Mouse (Mus musculus) kidney, adult 18-20 months (tissue): ENCODE results near the gene Psme2.

ENCODE experiments used
- DNase-seq: peaks from one replicate; pipeline ENCODE4 v3.0.0; 2021

Psme2 gene

GRCm38 (mm10) chr14:55563249-55563648 lies 27.7 kb downstream of the Psme2 start:
- no peak for DNase-seq

- DNase-seq = peak; percentile 35
These were observed 29.1 kb downstream of the Psme2 start for GRCm38 (mm10) chr14:55561860-55562259.

- peak; percentile 97 for DNase-seq
These were observed 30.5 kb downstream of the Psme2 start, which contains the start of gene A730061H03Rik for GRCm38 (mm10) chr14:55560202-55561073. Gene A730061H03Rik (minus strand): TSS chr14:55560406.

GRCm38 (mm10) chr14:55559799-55560201 lies 31.1 kb downstream of the Psme2 start, which contains the start of gene Dcaf11:
Gene Dcaf11 (plus strand): TSS chr14:55560006.
- DNase-seq = peak; percentile 94

- DNase-seq = no peak
These were observed 32.0 kb downstream of the Psme2 start for GRCm38 (mm10) chr14:55558740-55559448.

GRCm38 (mm10) chr14:55557587-55557986 lies 33.3 kb downstream of the Psme2 start:
- DNase-seq = peak; percentile 26

- peak; percentile 87 for DNase-seq
These were observed 33.9 kb downstream of the Psme2 start for GRCm38 (mm10) chr14:55557003-55557402.

- no peak for DNase-seq
These were observed 35.1 kb downstream of the Psme2 start for GRCm38 (mm10) chr14:55555788-55556187.

- no peak for DNase-seq
These were observed 36.3 kb downstream of the Psme2 start for GRCm38 (mm10) chr14:55554635-55555034.

- DNase-seq = no peak
These were observed 39.1 kb downstream of the Psme2 start for GRCm38 (mm10) chr14:55551794-55552193.

GRCm38 (mm10) chr14:55551347-55551746 lies 39.6 kb downstream of the Psme2 start:
- DNase-seq = no peak

GRCm38 (mm10) chr14:55550191-55550590 lies 40.7 kb downstream of the Psme2 start:
- DNase-seq = no peak

GRCm38 (mm10) chr14:55544334-55544733 lies 46.6 kb downstream of the Psme2 start:
- DNase-seq = no peak

GRCm38 (mm10) chr14:55542268-55542667 lies 48.6 kb downstream of the Psme2 start:
- DNase-seq = no peak

GRCm38 (mm10) chr14:55540787-55541321 lies 50.1 kb downstream of the Psme2 start:
- peak; percentile 78 for DNase-seq

- peak; percentile 86 for DNase-seq
These were observed 50.7 kb downstream of the Psme2 start, which contains the start of gene Pck2 for GRCm38 (mm10) chr14:55540067-55540786. Gene Pck2 (plus strand): TSS chr14:55540266.
